Mouse (Mus musculus) liver, embryonic 14.5 days (tissue): ENCODE data around the gene Gm20547. TPM values are rescaled to one million over a fixed set of nuclear protein-coding genes. Genes with fewer than 3 reads are reported as not detected.

Experiments
- ATAC-seq: fragments of 200-750 bp; cut with Nextera tagmentation; 2 replicates; pipeline ENCODE4 v1.8.0; 2017; ENCODE audit warnings: moderate number of reproducible peaks, mild to moderate bottlenecking, moderate library complexity; ENCODE audit not compliant: insufficient read depth
- DNase-seq, 3 experiments: peaks; one replicate each; pipeline ENCODE4 v3.0.0-alpha.2; 2012 to 2013; ENCODE audit warnings: low read depth in 3 of 3, low spot score in 3 of 3
- H3K27ac ChIP-seq: fragments of 300-500 bp; sonication (generic); 2 replicates; pipeline ENCODE4 v1.5.1; 2014; ENCODE audit warnings: moderate library complexity, mild to moderate bottlenecking, control low read depth, inconsistent platforms
- H3K27me3 ChIP-seq: fragments of 300-500 bp; sonication (generic); 2 replicates; pipeline ENCODE4 v1.6.1; 2014; ENCODE audit warnings: mild to moderate bottlenecking, low read length, moderate library complexity; ENCODE audit not compliant: control insufficient read depth, insufficient read depth
- H3K36me3 ChIP-seq: fragments of 300-500 bp; sonication (generic); replicated peaks from 2 replicates; pipeline ENCODE4 v1.6.1; 2014; ENCODE audit warnings: low read depth; ENCODE audit not compliant: control insufficient read depth, insufficient read depth
- H3K4me1 ChIP-seq, 2 experiments: fragments of 200-500 bp in 1 of 2; fragments of 300-500 bp in 1 of 2; sonication (generic) in 1 of 2; replicated peaks; 2 replicates each; pipeline ENCODE4 v1.6.1; 2012 to 2014; ENCODE audit warnings: antibody characterized with exemption in 1 of 2, inconsistent platforms in 1 of 2, low read length in 1 of 2; ENCODE audit not compliant: control insufficient read depth in 2 of 2, insufficient read depth in 2 of 2
- H3K4me2 ChIP-seq: fragments of 300-500 bp; sonication (generic); 2 replicates; pipeline ENCODE4 v1.6.1; 2014; ENCODE audit warnings: low read depth, mild to moderate bottlenecking, control low read depth, moderate library complexity
- H3K4me3 ChIP-seq, 2 experiments: fragments of 200-500 bp in 1 of 2; fragments of 300-500 bp in 1 of 2; sonication (generic) in 1 of 2; 2 replicates each; pipeline ENCODE4 v1.5.1; 2012 to 2014; ENCODE audit warnings: low read depth in 2 of 2, low read length in 2 of 2, mild to moderate bottlenecking in 2 of 2, control low read depth in 1 of 2, inconsistent platforms in 1 of 2, moderate library complexity in 1 of 2; ENCODE audit not compliant: insufficient read depth in 1 of 2
- H3K9ac ChIP-seq: fragments of 300-500 bp; sonication (generic); replicated peaks from 2 replicates; pipeline ENCODE4 v1.6.1; 2014; ENCODE audit warnings: mild to moderate bottlenecking, control low read depth, moderate library complexity
- H3K9me3 ChIP-seq: fragments of 300-500 bp; sonication (generic); 2 replicates; pipeline ENCODE4 v1.6.1; 2016; ENCODE audit warnings: low read length, mixed read lengths; ENCODE audit not compliant: control insufficient read depth
- CTCF ChIP-seq: IDR thresholded peaks from 2 replicates; pipeline ENCODE4 v1.5.1; 2016; ENCODE audit warnings: antibody characterized with exemption, low read depth, control low read depth
- EP300 ChIP-seq: IDR thresholded peaks from 2 replicates; pipeline ENCODE4 v1.6.1; 2016; ENCODE audit warnings: antibody characterized with exemption, low read depth
- WGBS: fragments of 180-500 bp; shearing (Covaris S2); extraction: QIAGEN DNeasy Blood & Tissue Kit; methylation state at CpG from one replicate; pipeline ENCODE4 v1.1.7; 2014; ENCODE audit not compliant: insufficient replicate concordance; 5-methylcytosine and 5-hydroxymethylcytosine counted together
- polyA plus RNA-seq, 2 experiments: library from polyadenylated mRNA; depleted of rRNA in 1 of 2; stranded (reverse) in 1 of 2; unstranded in 1 of 2; fragments of >200 nt; fragmentation: Nextera tagmentation in 1 of 2; extraction: Ambion mirVana in 1 of 2; gene quantifications; 2 replicates each; pipeline versions ENCODE4 v1.2.1 to v1.2.3; 2012 to 2014

Gm20547 gene
- polyA plus RNA-seq, 2 experiments = 0.02 TPM; not detected in 1

GRCm38 (mm10) chr17:34883332-34883731, 1.5 kb upstream of the Gm20547 start:
- DNase-seq (no peak), ATAC-seq (no peak)
- H3K4me3 ChIP-seq = no peak overlapping the region
- 53% methylated on average over 3 of the region's 3 CpGs for WGBS
- 0 out of 2 replicates have a peak, but pooled peaks have one; percentile 15 for TF ChIP-seq CTCF
- no peak for TF ChIP-seq EP300
- no peaks in the 10 kb centered on the region for H3K36me3 ChIP-seq
- peaks cover 0 to 22% of the 10 kb centered on the region in 2 experiments; a peak in 2 of 4 replicates for H3K4me1 ChIP-seq
- H3K4me2 ChIP-seq = no peak overlapping the region
- H3K27me3 ChIP-seq = no peaks in the 10 kb centered on the region
- H3K9ac ChIP-seq = no peak overlapping the region
- H3K27ac ChIP-seq = no peak overlapping the region
- H3K9me3 ChIP-seq = no peaks in the 10 kb centered on the region

GRCm38 (mm10) chr17:34881166-34881565, 676 bp downstream of the Gm20547 start:
- H3K4me1 ChIP-seq = peaks cover 0 to 22% of the 10 kb centered on the region in 2 experiments; a peak in 2 of 4 replicates
- ATAC-seq (no peak), DNase-seq (no peak)
- H3K27me3 ChIP-seq = no peaks in the 10 kb centered on the region
- H3K27ac ChIP-seq = no peak overlapping the region
- no peak overlapping the region for H3K9ac ChIP-seq
- TF ChIP-seq CTCF (no peak), EP300 (no peak)
- H3K4me2 ChIP-seq = peak overlapping the region; percentile 54
- no peak overlapping the region for H3K4me3 ChIP-seq
- no peaks in the 10 kb centered on the region for H3K36me3 ChIP-seq
- H3K9me3 ChIP-seq = no peaks in the 10 kb centered on the region

- H3K36me3 ChIP-seq = no peaks in the 10 kb centered on the region
- H3K9me3 ChIP-seq = no peaks in the 10 kb centered on the region
- no peak for TF ChIP-seq CTCF
- TF ChIP-seq EP300 = no peak
- no peaks in the 10 kb centered on the region for H3K27me3 ChIP-seq
- ATAC-seq (no peak), DNase-seq (no peak)
- H3K4me3 ChIP-seq = no peak within 1 kb of the TSS
- peaks cover 0 to 13% of the 10 kb centered on the region in 2 experiments; a peak in 2 of 4 replicates for H3K4me1 ChIP-seq
- no peak within 1 kb of the TSS for H3K9ac ChIP-seq
- WGBS = 57% methylated on average over 11 of the region's 11 CpGs
- no peak within 1 kb of the TSS for H3K27ac ChIP-seq
- H3K4me2 ChIP-seq = no peak within 1 kb of the TSS
Observed at GRCm38 (mm10) chr17:34879336-34879879, 2.4 kb downstream of the Gm20547 start, which contains the start of gene Zbtb12. Gene Zbtb12 (plus strand): TSS chr17:34879483.

GRCm38 (mm10) chr17:34874321-34874720, 7.5 kb downstream of the Gm20547 start:
- Histone ChIP-seq H3K9ac (no peak overlapping the region), H3K4me3 (no peak overlapping the region), H3K4me2 (no peak overlapping the region), H3K27ac (no peak overlapping the region), H3K9me3 (no peaks in the 10 kb centered on the region), H3K36me3 (no peaks in the 10 kb centered on the region), H3K27me3 (no peaks in the 10 kb centered on the region), H3K4me1 (no peaks in the 10 kb centered on the region)
- 73% methylated on average over 6 of the region's 6 CpGs for WGBS
- no peak for ATAC-seq
- TF ChIP-seq EP300 = no peak
- no peak for TF ChIP-seq CTCF
- DNase-seq = no peak

GRCm38 (mm10) chr17:34865981-34866380, 15.9 kb downstream of the Gm20547 start:
- DNase-seq (no peak), ATAC-seq (no peak)
- Histone ChIP-seq H3K4me3 (no peak overlapping the region), H3K36me3 (no peaks in the 10 kb centered on the region), H3K4me1 (peaks cover 0 to 2% of the 10 kb centered on the region in 2 experiments; a peak in 1 of 4 replicates), H3K9ac (no peak overlapping the region), H3K9me3 (no peaks in the 10 kb centered on the region), H3K4me2 (no peak overlapping the region), H3K27me3 (no peaks in the 10 kb centered on the region), H3K27ac (no peak overlapping the region)
- 40% methylated on average over 7 of the region's 7 CpGs for WGBS
- TF ChIP-seq EP300 (no peak), CTCF (no peak)
